Mouse (Mus musculus) neural tube, embryonic 11.5 days (tissue): ENCODE measurements at regions not wholly inside any gene's neighbourhood (a gene's known extent, or its start where the extent isn't known, plus 50 kb on each side); places are given as distances from the start of the nearest gene placed in this dataset.

Source experiments
- ATAC-seq: fragments of 200-750 bp; cut with Nextera tagmentation; 2 replicates; pipeline ENCODE4 v1.8.0; 2017; ENCODE audit warnings: moderate number of reproducible peaks, mild to moderate bottlenecking, moderate TSS enrichment, moderate library complexity; ENCODE audit not compliant: insufficient read depth, low FRiP score, low TSS enrichment
- DNase-seq: peaks from one replicate; pipeline ENCODE4 v3.0.0-alpha.2; 2015; ENCODE audit warnings: low spot score
- H3K27ac ChIP-seq: fragments of 300-500 bp; sonication (generic); 2 replicates; pipeline ENCODE4 v1.5.1; 2014; ENCODE audit warnings: low read depth, mild to moderate bottlenecking, low read length
- H3K27me3 ChIP-seq: fragments of 300-500 bp; sonication (generic); 2 replicates; pipeline ENCODE4 v1.6.1; 2014; ENCODE audit warnings: mild to moderate bottlenecking, low read length, mixed read lengths; ENCODE audit not compliant: control insufficient read depth, insufficient read depth
- H3K36me3 ChIP-seq: fragments of 300-500 bp; sonication (generic); 2 replicates; pipeline ENCODE4 v1.6.1; 2014; ENCODE audit warnings: mild to moderate bottlenecking, low read length, moderate library complexity, mixed read lengths; ENCODE audit not compliant: control insufficient read depth, insufficient read depth
- H3K4me1 ChIP-seq: fragments of 300-500 bp; sonication (generic); 2 replicates; pipeline ENCODE4 v1.6.1; 2014; ENCODE audit warnings: low read length, mixed read lengths; ENCODE audit not compliant: control insufficient read depth, insufficient read depth
- H3K4me2 ChIP-seq: fragments of 300-500 bp; sonication (generic); 2 replicates; pipeline ENCODE4 v1.6.1; 2014; ENCODE audit warnings: low read depth, mild to moderate bottlenecking, moderate library complexity
- H3K4me3 ChIP-seq: fragments of 300-500 bp; sonication (generic); 2 replicates; pipeline ENCODE4 v1.5.1; 2014; ENCODE audit warnings: low read depth, low read length
- H3K9ac ChIP-seq: fragments of 300-500 bp; sonication (generic); 2 replicates; pipeline ENCODE4 v1.6.1; 2014; ENCODE audit warnings: mild to moderate bottlenecking, low read length
- H3K9me3 ChIP-seq: fragments of 300-500 bp; sonication (generic); 2 replicates; pipeline ENCODE4 v1.6.1; 2016; ENCODE audit warnings: low read length; ENCODE audit not compliant: control insufficient read depth
- WGBS: fragments of 180-500 bp; shearing (Covaris S2); extraction: QIAGEN DNeasy Blood & Tissue Kit; methylation state at CpG from one replicate; pipeline ENCODE4 v1.1.7; 2014; 5-methylcytosine and 5-hydroxymethylcytosine counted together

GRCm38 (mm10) chr12:9901948-9902347 lies 332.0 kb downstream of the Osr1 start:
- H3K27me3 ChIP-seq = no peaks in the 10 kb centered on the region
- WGBS = 86% methylated on average over 2 of the region's 2 CpGs
- DNase-seq (no peak), ATAC-seq (no peak)
- H3K36me3 ChIP-seq = no peaks in the 10 kb centered on the region
- H3K4me3 ChIP-seq = no peak overlapping the region
- H3K4me2 ChIP-seq = no peak overlapping the region
- H3K27ac ChIP-seq = no peak overlapping the region
- H3K9me3 ChIP-seq = no peaks in the 10 kb centered on the region
- no peak overlapping the region for H3K9ac ChIP-seq
- H3K4me1 ChIP-seq = no peaks in the 10 kb centered on the region

- Histone ChIP-seq H3K9me3 (no peaks in the 10 kb centered on the region), H3K4me2 (no peak overlapping the region), H3K4me3 (no peak overlapping the region), H3K27ac (no peak overlapping the region), H3K36me3 (no peaks in the 10 kb centered on the region), H3K9ac (no peak overlapping the region), H3K27me3 (no peaks in the 10 kb centered on the region), H3K4me1 (no peaks in the 10 kb centered on the region)
- ATAC-seq (no peak), DNase-seq (no peak)
- 67% methylated on average over 2 of the region's 2 CpGs for WGBS
Observed at GRCm38 (mm10) chr12:9903702-9904231, 333.9 kb downstream of the Osr1 start.

- DNase-seq (no peak), ATAC-seq (no peak)
- Histone ChIP-seq H3K27me3 (no peaks in the 10 kb centered on the region), H3K27ac (no peak overlapping the region), H3K36me3 (no peaks in the 10 kb centered on the region), H3K4me1 (no peaks in the 10 kb centered on the region), H3K9me3 (no peaks in the 10 kb centered on the region), H3K4me2 (no peak overlapping the region), H3K4me3 (no peak overlapping the region), H3K9ac (no peak overlapping the region)
Observed at GRCm38 (mm10) chr12:9912333-9912732, 342.4 kb downstream of the Osr1 start.

- no peaks in the 10 kb centered on the region for H3K36me3 ChIP-seq
- ATAC-seq = no peak
- no peak overlapping the region for H3K4me3 ChIP-seq
- no peak overlapping the region for H3K27ac ChIP-seq
- no peak for DNase-seq
- WGBS = 92% methylated on average over 7 of the region's 7 CpGs
- H3K27me3 ChIP-seq = no peaks in the 10 kb centered on the region
- no peaks in the 10 kb centered on the region for H3K9me3 ChIP-seq
- no peaks in the 10 kb centered on the region for H3K4me1 ChIP-seq
- H3K9ac ChIP-seq = no peak overlapping the region
- no peak overlapping the region for H3K4me2 ChIP-seq
Observed at GRCm38 (mm10) chr12:9915726-9916140, 345.8 kb downstream of the Osr1 start.

GRCm38 (mm10) chr12:9918026-9918425 lies 348.1 kb downstream of the Osr1 start:
- H3K4me3 ChIP-seq = no peak overlapping the region
- H3K27ac ChIP-seq = no peak overlapping the region
- WGBS = 87% methylated on average over 4 of the region's 4 CpGs
- H3K9me3 ChIP-seq = no peaks in the 10 kb centered on the region
- H3K4me1 ChIP-seq = no peaks in the 10 kb centered on the region
- no peaks in the 10 kb centered on the region for H3K36me3 ChIP-seq
- H3K4me2 ChIP-seq = no peak overlapping the region
- no peaks in the 10 kb centered on the region for H3K27me3 ChIP-seq
- ATAC-seq (no peak), DNase-seq (no peak)
- no peak overlapping the region for H3K9ac ChIP-seq

- Histone ChIP-seq H3K27me3 (no peaks in the 10 kb centered on the region), H3K4me2 (no peak overlapping the region), H3K27ac (no peak overlapping the region), H3K4me3 (no peak overlapping the region), H3K9me3 (no peaks in the 10 kb centered on the region), H3K36me3 (no peaks in the 10 kb centered on the region), H3K9ac (no peak overlapping the region), H3K4me1 (no peaks in the 10 kb centered on the region)
- ATAC-seq (no peak), DNase-seq (no peak)
- WGBS = 76% methylated on average over 3 of the region's 3 CpGs
Observed at GRCm38 (mm10) chr12:9919007-9919406, 349.1 kb downstream of the Osr1 start.

GRCm38 (mm10) chr12:9919433-9919832 lies 349.5 kb downstream of the Osr1 start:
- H3K27me3 ChIP-seq = no peaks in the 10 kb centered on the region
- H3K4me2 ChIP-seq = no peak overlapping the region
- H3K4me1 ChIP-seq = no peaks in the 10 kb centered on the region
- DNase-seq = no peak
- no peaks in the 10 kb centered on the region for H3K36me3 ChIP-seq
- no peak for ATAC-seq
- H3K9me3 ChIP-seq = no peaks in the 10 kb centered on the region
- H3K9ac ChIP-seq = no peak overlapping the region
- H3K4me3 ChIP-seq = no peak overlapping the region
- 77% methylated on average over 4 of the region's 4 CpGs for WGBS
- no peak overlapping the region for H3K27ac ChIP-seq

GRCm38 (mm10) chr12:9920401-9920800 lies 350.5 kb downstream of the Osr1 start:
- DNase-seq (no peak), ATAC-seq (no peak)
- Histone ChIP-seq H3K9ac (no peak overlapping the region), H3K4me3 (no peak overlapping the region), H3K36me3 (no peaks in the 10 kb centered on the region), H3K27me3 (no peaks in the 10 kb centered on the region), H3K27ac (no peak overlapping the region), H3K4me2 (no peak overlapping the region), H3K9me3 (no peaks in the 10 kb centered on the region), H3K4me1 (no peaks in the 10 kb centered on the region)
- 88% methylated on average over 2 of the region's 2 CpGs for WGBS

- H3K4me2 ChIP-seq = no peak overlapping the region
- no peak overlapping the region for H3K9ac ChIP-seq
- H3K27me3 ChIP-seq = no peaks in the 10 kb centered on the region
- no peaks in the 10 kb centered on the region for H3K36me3 ChIP-seq
- H3K4me1 ChIP-seq = no peaks in the 10 kb centered on the region
- H3K27ac ChIP-seq = no peak overlapping the region
- WGBS = 82% methylated on average over 2 of the region's 2 CpGs
- no peaks in the 10 kb centered on the region for H3K9me3 ChIP-seq
- no peak overlapping the region for H3K4me3 ChIP-seq
- no peak for ATAC-seq
- no peak for DNase-seq
Observed at GRCm38 (mm10) chr12:9921591-9922198, 351.8 kb downstream of the Osr1 start.
